Mouse (Mus musculus) intestine, embryonic 16.5 days (tissue): ENCODE data around the gene Rapgef1. TPM values are rescaled to one million over a fixed set of nuclear protein-coding genes. Genes with fewer than 3 reads are reported as not detected.

Source experiments
- ATAC-seq: fragments of 200-750 bp; cut with Nextera tagmentation; 2 replicates; pipeline ENCODE4 v1.8.0; 2017; ENCODE audit warnings: moderate TSS enrichment, moderate library complexity
- H3K27ac ChIP-seq: fragments of 300-500 bp; sonication (generic); 2 replicates; pipeline ENCODE4 v1.5.1; 2014; ENCODE audit warnings: mild to moderate bottlenecking, low read length
- H3K27me3 ChIP-seq: fragments of 300-500 bp; sonication (generic); replicated peaks from 2 replicates; pipeline ENCODE4 v1.6.1; 2014; ENCODE audit warnings: low read length, control low read depth, mixed read lengths; ENCODE audit not compliant: control insufficient read depth, insufficient read depth
- H3K36me3 ChIP-seq: fragments of 300-500 bp; sonication (generic); 2 replicates; pipeline ENCODE4 v1.6.1; 2014; ENCODE audit warnings: low read length, control low read depth; ENCODE audit not compliant: control insufficient read depth, insufficient read depth
- H3K4me1 ChIP-seq: fragments of 300-500 bp; sonication (generic); 2 replicates; pipeline ENCODE4 v1.6.1; 2014; ENCODE audit warnings: low read length, control low read depth, mixed read lengths; ENCODE audit not compliant: control insufficient read depth, insufficient read depth
- H3K4me2 ChIP-seq: fragments of 300-500 bp; sonication (generic); 2 replicates; pipeline ENCODE4 v1.6.1; 2014; ENCODE audit warnings: low read depth, low read length, control low read depth
- H3K4me3 ChIP-seq: fragments of 300-500 bp; sonication (generic); 2 replicates; pipeline ENCODE4 v1.5.1; 2014; ENCODE audit warnings: mild to moderate bottlenecking, low read length
- H3K9ac ChIP-seq: fragments of 300-500 bp; sonication (generic); 2 replicates; pipeline ENCODE4 v1.6.1; 2014; ENCODE audit warnings: low read depth, low read length
- H3K9me3 ChIP-seq: fragments of 300-500 bp; sonication (generic); 2 replicates; pipeline ENCODE4 v1.6.1; 2016; ENCODE audit warnings: low read length, control low read depth; ENCODE audit not compliant: control insufficient read depth
- WGBS: fragments of 180-500 bp; shearing (Covaris S2); extraction: QIAGEN DNeasy Blood & Tissue Kit; methylation state at CpG from one replicate; pipeline ENCODE4 v1.1.7; 2014; 5-methylcytosine and 5-hydroxymethylcytosine counted together
- polyA plus RNA-seq: library from polyadenylated mRNA; unstranded; fragments of >200 nt; fragmentation: Nextera tagmentation; extraction: Ambion mirVana; gene quantifications from 2 replicates; pipeline ENCODE4 v1.2.1, GENCODE M21; 2015

The Rapgef1 gene
- polyA plus RNA-seq, 1 experiment from 2014 or later: 8.1 TPM

DNA sequence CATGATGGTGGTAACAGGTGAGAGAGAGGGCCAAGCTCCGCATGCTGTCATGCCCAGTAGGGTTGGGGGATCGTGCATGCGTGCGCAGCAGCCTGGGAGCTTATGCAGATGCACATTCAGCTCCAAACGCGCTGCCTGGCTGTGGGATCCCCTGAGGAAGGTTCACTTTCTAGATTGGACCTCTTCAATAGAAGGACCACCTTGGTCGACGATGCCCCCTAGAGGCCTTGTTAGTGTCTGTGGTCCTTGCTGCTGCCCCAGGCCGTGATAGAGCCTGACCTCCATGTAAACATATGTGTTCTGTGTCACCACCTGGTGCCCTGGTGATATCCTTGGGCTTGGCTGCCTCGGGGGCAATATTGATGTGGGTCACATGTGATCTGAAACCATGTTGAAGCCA is 30.3 kb upstream of the Rapgef1 start:
- Histone ChIP-seq H3K4me3 (no peak overlapping the region), H3K27ac (no peak overlapping the region), H3K27me3 (no peaks in the 10 kb centered on the region), H3K4me1 (no peaks in the 10 kb centered on the region), H3K9me3 (no peaks in the 10 kb centered on the region), H3K36me3 (no peaks in the 10 kb centered on the region), H3K9ac (no peak overlapping the region), H3K4me2 (no peak overlapping the region)
- ATAC-seq: no peak
- WGBS: 29% methylated on average over 10 of the region's 10 CpGs

DNA sequence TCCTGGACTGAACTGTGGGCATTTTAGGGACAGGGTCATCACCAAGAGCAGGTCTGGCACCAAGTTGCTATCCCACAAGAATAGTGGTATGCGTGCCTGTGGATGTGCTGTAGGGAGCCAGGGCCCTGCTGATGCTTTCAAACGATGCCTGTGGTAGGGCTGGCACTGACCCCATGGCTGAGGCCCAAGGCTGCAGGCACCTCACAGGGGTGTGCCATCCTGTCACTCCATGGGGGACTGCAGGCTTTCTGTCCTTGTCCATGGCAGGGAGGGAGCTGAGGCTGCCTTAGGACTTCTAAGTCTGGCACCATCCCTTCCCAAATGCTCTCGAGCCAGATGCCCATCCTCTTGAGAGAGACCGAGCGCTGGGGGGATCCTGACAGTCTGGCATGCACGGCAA is 27.9 kb upstream of the Rapgef1 start:
- Histone ChIP-seq H3K4me1 (no peaks in the 10 kb centered on the region), H3K4me2 (no peak overlapping the region), H3K9me3 (no peaks in the 10 kb centered on the region), H3K4me3 (no peak overlapping the region), H3K27me3 (no peaks in the 10 kb centered on the region), H3K9ac (no peak overlapping the region), H3K27ac (no peak overlapping the region), H3K36me3 (no peaks in the 10 kb centered on the region)
- ATAC-seq: no peak
- WGBS: 86% methylated on average over 6 of the region's 6 CpGs

DNA sequence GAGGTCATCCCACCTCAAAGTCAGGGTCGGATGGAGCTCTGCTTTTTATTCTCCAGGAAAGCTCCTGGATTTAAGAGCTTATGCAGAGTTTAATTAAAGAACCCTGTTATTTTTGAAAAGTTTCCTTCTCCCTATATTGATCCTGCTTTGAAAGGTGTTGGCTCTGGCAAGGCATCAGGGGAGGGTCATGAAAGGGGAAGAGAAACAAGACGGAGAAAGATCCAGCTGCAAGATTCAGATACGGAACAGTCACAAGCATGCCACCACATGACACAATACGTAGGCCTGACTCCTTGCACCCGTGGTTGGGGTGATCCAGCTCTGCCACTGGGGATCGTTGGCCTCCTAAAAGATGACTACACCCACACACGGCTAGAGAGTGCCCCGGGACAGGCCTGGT is 27.0 kb upstream of the Rapgef1 start:
- no peak overlapping the region for H3K4me3 ChIP-seq
- no peaks in the 10 kb centered on the region for H3K4me1 ChIP-seq
- no peak overlapping the region for H3K9ac ChIP-seq
- H3K27ac ChIP-seq: no peak overlapping the region
- WGBS: 70% methylated on average over 8 of the region's 8 CpGs
- H3K27me3 ChIP-seq: no peaks in the 10 kb centered on the region
- no peak overlapping the region for H3K4me2 ChIP-seq
- ATAC-seq: no peak
- no peaks in the 10 kb centered on the region for H3K9me3 ChIP-seq
- H3K36me3 ChIP-seq: no peaks in the 10 kb centered on the region

DNA sequence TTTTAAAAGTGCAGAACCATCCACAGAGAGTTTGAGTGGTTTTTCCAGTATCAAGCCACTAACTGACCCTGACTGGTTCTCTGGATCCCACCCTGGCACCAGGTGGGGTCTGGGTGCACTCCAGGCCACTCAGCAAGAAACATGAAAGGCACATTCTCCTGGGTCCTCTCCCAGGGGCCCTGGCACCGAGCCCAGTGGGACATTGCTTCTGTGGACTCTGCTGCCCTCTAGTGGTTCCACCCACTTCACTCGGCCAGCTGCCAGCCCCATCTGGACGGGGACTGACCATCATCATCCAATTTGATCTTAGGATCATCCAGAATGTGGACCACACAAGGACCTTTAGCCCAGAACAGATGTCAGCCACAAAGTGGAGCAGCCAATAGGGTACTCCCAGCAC is 15.6 kb upstream of the Rapgef1 start:
- Histone ChIP-seq H3K4me2 (no peak overlapping the region), H3K9me3 (no peaks in the 10 kb centered on the region), H3K4me1 (no peaks in the 10 kb centered on the region), H3K36me3 (no peaks in the 10 kb centered on the region), H3K27ac (no peak overlapping the region), H3K4me3 (no peak overlapping the region), H3K27me3 (no peaks in the 10 kb centered on the region), H3K9ac (0 out of 2 replicates have a peak overlapping the region, but pooled peaks have one; percentile 7)
- WGBS: 0% methylated on average over 3 of the region's 3 CpGs
- 0 out of 2 replicates have a peak, but pooled peaks have one; percentile 26 for ATAC-seq

DNA sequence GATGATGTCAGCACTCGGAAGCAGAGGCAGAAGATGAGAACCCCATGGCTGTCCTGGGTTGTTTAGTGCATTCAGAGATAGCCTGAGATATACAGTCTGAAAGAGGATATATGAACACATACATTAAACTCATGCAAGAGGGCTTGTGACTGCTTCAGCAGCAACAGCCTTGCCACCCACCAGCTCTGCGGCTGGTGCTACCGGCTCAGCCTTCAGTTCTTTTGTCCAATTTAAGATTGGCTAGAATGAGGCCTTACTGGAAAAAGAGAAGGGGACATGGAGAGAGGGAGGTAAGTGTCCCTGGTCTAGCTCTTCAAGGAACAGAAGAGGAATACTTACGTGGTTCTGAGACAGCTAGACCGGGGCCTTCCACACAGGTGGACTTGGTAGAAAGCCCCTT is 13.9 kb upstream of the Rapgef1 start:
- Histone ChIP-seq H3K27me3 (no peaks in the 10 kb centered on the region), H3K4me2 (no peak overlapping the region), H3K36me3 (no peaks in the 10 kb centered on the region), H3K4me1 (no peaks in the 10 kb centered on the region), H3K9ac (no peak overlapping the region), H3K9me3 (no peaks in the 10 kb centered on the region), H3K4me3 (no peak overlapping the region), H3K27ac (no peak overlapping the region)
- 93% methylated on average over 5 of the region's 5 CpGs for WGBS
- ATAC-seq: no peak

DNA sequence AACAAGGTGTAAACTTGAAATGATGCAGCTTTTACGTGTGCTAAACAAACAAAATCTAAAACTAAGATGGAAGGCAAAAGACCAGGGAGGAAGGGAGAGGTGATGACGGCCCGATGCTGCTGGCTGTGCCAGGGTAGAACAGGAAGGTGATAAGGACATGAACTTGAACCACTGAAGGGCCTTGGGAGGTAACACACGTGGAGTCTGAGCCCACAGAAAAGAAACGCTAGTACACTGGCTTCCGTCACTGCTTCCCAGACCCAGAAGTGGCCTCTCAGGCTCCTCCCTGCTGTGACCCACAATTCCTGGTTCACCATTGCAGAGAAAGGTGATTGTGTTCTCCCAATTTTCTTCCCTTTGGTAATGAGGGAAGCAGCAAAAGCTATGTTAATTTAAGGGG is 13.1 kb upstream of the Rapgef1 start:
- no peak for ATAC-seq

DNA sequence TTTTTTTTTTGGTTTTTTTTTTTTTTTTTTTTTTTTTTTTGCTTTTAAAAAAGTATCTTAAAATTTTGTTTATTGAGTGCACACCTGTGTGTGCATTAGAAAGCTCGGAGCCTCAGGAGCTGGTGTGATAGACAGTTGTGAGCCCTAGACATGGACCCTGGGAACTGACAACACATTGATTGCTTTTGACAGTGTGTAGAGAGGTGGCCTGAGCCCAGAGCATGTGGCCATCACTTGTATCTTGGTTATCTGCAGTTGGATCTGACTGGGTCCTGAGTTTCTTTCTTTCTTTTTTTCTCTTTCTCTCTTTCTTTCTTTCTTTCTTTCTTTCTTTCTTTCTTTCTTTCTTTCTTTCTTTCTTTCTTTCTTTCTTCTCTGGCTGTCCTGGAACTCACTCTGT is 2.2 kb upstream of the Rapgef1 start:
- H3K36me3 ChIP-seq: no peaks in the 10 kb centered on the region
- H3K9me3 ChIP-seq: no peaks in the 10 kb centered on the region
- no peak for ATAC-seq
- H3K27ac ChIP-seq: no peak overlapping the region
- WGBS: 82% methylated on average over 1 of the region's 1 CpGs
- peaks cover 17% of the 10 kb centered on the region for H3K4me1 ChIP-seq
- no peak overlapping the region for H3K4me2 ChIP-seq
- H3K9ac ChIP-seq: no peak overlapping the region
- H3K27me3 ChIP-seq: no peaks in the 10 kb centered on the region
- H3K4me3 ChIP-seq: no peak overlapping the region

More for the DNA sequence above, 13.1 kb upstream of the Rapgef1 start:
- no peak overlapping the region for H3K4me3 ChIP-seq
- no peaks in the 10 kb centered on the region for H3K9me3 ChIP-seq
- H3K27me3 ChIP-seq: no peaks in the 10 kb centered on the region
- no peak overlapping the region for H3K4me2 ChIP-seq
- H3K36me3 ChIP-seq: no peaks in the 10 kb centered on the region
- H3K4me1 ChIP-seq: no peaks in the 10 kb centered on the region
- no peak overlapping the region for H3K9ac ChIP-seq
- 37% methylated on average over 6 of the region's 6 CpGs for WGBS
- H3K27ac ChIP-seq: no peak overlapping the region

DNA sequence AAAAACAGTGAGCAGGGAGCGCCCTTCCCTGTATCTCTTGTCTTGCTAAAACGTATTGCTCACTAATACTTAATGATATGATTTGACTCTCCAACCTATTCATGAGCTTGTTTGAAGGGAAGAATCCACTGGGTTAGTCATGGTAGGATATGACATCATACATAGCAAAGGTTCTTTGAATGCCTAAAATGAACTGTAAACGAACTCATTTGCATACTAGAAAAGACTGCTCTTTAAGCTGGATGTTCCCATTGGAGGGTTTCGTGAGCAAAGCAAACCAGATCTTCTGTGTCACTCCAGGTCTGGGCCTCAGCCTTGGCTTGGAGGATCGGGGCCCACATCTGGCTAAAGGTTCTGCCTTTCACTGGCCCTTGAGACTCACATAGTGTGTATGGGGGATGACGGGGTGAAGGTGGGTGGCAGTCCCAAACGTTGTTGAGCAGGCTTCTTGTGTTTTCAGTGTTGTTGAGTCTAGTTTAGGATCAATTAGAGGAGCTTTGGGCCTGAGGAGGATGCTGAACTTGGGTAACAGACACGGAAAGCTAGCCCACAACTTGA is 515 bp upstream of the Rapgef1 start:
- Histone ChIP-seq H3K9me3 (no peaks in the 10 kb centered on the region), H3K4me1 (peaks cover 32% of the 10 kb centered on the region), H3K4me3 (peak overlapping the region; percentile 93), H3K9ac (no peak overlapping the region), H3K27ac (no peak overlapping the region), H3K4me2 (no peak overlapping the region; the same call in 1 of the 2 replicates), H3K27me3 (no peaks in the 10 kb centered on the region), H3K36me3 (no peaks in the 10 kb centered on the region)
- 70% methylated on average over 8 of the region's 8 CpGs for WGBS
- no peak for ATAC-seq

DNA sequence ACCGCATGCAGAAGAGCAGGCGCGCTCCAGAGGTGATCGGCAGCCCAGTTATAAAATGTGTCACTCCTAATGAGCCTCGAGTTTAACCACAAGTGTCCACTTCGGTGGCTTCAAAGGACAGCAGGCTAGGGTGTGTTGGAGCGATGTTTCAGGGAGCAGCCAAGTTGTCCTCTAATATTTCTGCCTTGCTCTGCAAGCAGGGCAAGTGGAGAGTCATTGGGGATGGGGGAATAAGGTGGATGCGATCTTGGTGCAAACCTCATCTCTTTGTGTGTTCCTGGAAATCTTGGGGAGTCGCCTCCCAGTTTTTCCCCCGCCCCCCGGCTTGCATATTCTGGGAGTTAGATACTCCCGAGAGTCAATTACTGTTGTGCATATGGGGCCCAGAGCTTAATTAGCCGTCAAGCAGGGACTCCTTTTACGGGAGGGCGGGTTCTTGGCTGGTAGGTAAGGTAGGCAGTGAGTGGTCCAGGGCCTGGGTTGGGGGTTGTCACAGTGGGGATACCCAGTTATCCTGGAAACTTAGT is 844 bp downstream of the Rapgef1 start:
- whole genome bisulfite sequencing: under 1% methylated on average over 15 of the region's 15 CpGs
- Histone ChIP-seq H3K4me2 (peak overlapping the region; percentile 89), H3K4me1 (peaks cover 46% of the 10 kb centered on the region), H3K27ac (peak overlapping the region; percentile 79), H3K27me3 (no peaks in the 10 kb centered on the region), H3K4me3 (peak overlapping the region; percentile 93), H3K36me3 (no peaks in the 10 kb centered on the region), H3K9ac (peak overlapping the region; percentile 90), H3K9me3 (no peaks in the 10 kb centered on the region)
- peak; percentile 43 for ATAC-seq

DNA sequence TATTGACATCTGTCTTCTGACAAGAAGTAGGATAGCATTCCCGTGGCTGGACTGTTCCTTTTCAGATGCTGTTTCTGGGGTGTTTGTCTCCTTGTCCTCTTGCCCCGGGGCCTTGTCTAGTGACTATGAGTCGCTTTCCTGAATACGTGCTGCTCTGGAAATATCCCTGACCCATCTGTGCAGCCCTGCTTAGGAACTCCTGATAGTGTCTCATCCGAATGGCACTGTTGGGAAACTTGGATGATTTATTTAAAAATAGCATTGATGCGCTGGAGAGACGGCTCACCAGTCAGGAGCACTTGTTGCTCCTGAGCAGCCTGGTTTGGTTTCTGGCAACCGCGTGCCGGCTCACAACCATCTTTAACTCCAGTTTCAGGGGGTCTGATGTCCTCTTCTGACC is 1.6 kb downstream of the Rapgef1 start:
- Histone ChIP-seq H3K4me1 (peaks cover 46% of the 10 kb centered on the region), H3K4me2 (peak overlapping the region; percentile 89), H3K9ac (peak overlapping the region; percentile 90), H3K27me3 (no peaks in the 10 kb centered on the region), H3K27ac (no peak overlapping the region), H3K4me3 (peak overlapping the region; percentile 93), H3K9me3 (no peaks in the 10 kb centered on the region), H3K36me3 (no peaks in the 10 kb centered on the region)
- WGBS: 64% methylated on average over 10 of the region's 10 CpGs
- ATAC-seq: no peak
